Mouse (Mus musculus): ENCODE results near the gene Rtn1.

Gene Rtn1

GRCm38 (mm10) chr12:72376309-72376708 lies 32.5 kb downstream of the Rtn1 start:
- intact Hi-C loops (cut with DNase I): no loop called here

- intact Hi-C loops (cut with DNase I): no loop called here
These were observed 34.0 kb downstream of the Rtn1 start for GRCm38 (mm10) chr12:72374823-72375225.

GRCm38 (mm10) chr12:72373916-72374615 lies 34.8 kb downstream of the Rtn1 start:
- intact Hi-C loops (cut with DNase I): no loop called here

GRCm38 (mm10) chr12:72370081-72370480 lies 38.8 kb downstream of the Rtn1 start:
- intact Hi-C loops (cut with DNase I): no loop called here

GRCm38 (mm10) chr12:72366763-72367162 lies 42.1 kb downstream of the Rtn1 start:
- intact Hi-C loops (cut with DNase I): no loop called here

- intact Hi-C loops (cut with DNase I): no loop called here
These were observed 42.8 kb downstream of the Rtn1 start for GRCm38 (mm10) chr12:72366104-72366437.

GRCm38 (mm10) chr12:72365231-72366103 lies 43.4 kb downstream of the Rtn1 start:
- intact Hi-C loops (cut with DNase I): no loop called here

- intact Hi-C loops (cut with DNase I): no loop called here
These were observed 44.3 kb downstream of the Rtn1 start for GRCm38 (mm10) chr12:72364543-72364942.

GRCm38 (mm10) chr12:72361701-72362354 lies 47.0 kb downstream of the Rtn1 start:
- intact Hi-C loops (cut with DNase I): no loop called here

- intact Hi-C loops (cut with DNase I): no loop called here
These were observed 47.8 kb downstream of the Rtn1 start for GRCm38 (mm10) chr12:72360926-72361615.

- intact Hi-C loops (cut with DNase I): no loop called here
These were observed 49.0 kb downstream of the Rtn1 start for GRCm38 (mm10) chr12:72359903-72360302.

GRCm38 (mm10) chr12:72357667-72358420 lies 51.0 kb downstream of the Rtn1 start:
- intact Hi-C loops (cut with DNase I): no loop called here

- intact Hi-C loops (cut with DNase I): no loop called here
These were observed 54.6 kb downstream of the Rtn1 start for GRCm38 (mm10) chr12:72354241-72354640.

- intact Hi-C loops (cut with DNase I): no loop called here
These were observed 55.3 kb downstream of the Rtn1 start for GRCm38 (mm10) chr12:72353506-72353905.

GRCm38 (mm10) chr12:72348508-72348907 lies 60.3 kb downstream of the Rtn1 start:
- intact Hi-C loops (cut with DNase I): no loop called here

- intact Hi-C loops (cut with DNase I): no loop called here
These were observed 61.7 kb downstream of the Rtn1 start for GRCm38 (mm10) chr12:72347184-72347583.

GRCm38 (mm10) chr12:72343639-72344038 lies 65.2 kb downstream of the Rtn1 start:
- intact Hi-C loops (cut with DNase I): no loop called here

- intact Hi-C loops (cut with DNase I): no loop called here
These were observed 72.8 kb downstream of the Rtn1 start for GRCm38 (mm10) chr12:72336009-72336408.

GRCm38 (mm10) chr12:72332488-72333013 lies 76.3 kb downstream of the Rtn1 start:
- intact Hi-C loops (cut with DNase I): no loop called here

- intact Hi-C loops (cut with DNase I): no loop called here
These were observed 76.9 kb downstream of the Rtn1 start for GRCm38 (mm10) chr12:72331912-72332487.

Data from adrenal gland (tissue).